ENCODE assay signal across 23 mouse cellular contexts in genomic region chr10:61741873-61742272, GRCm38 (mm10). TPM values are rescaled to one million over a fixed set of nuclear protein-coding genes. Genes with fewer than 3 reads are reported as not detected.
DNase-seq lines count a peak whose midpoint lies in the region; TF ChIP-seq lines count a peak whose summit lies in the region.
"Had no signal": no experiment of that assay in that cellular context is flagged by ENCODE, and none has a peak within 500 bp of the region (broad histone marks: within the 10 kb centered on the region; RNA-seq: fewer than 3 reads in every experiment).

No protein-coding gene starts in this region.

- DNase-seq in heart, adult 2 months = no peak
- no peak for DNase-seq in heart, adult 8-10 months (ENCODE audit: low spot score)
- no peak for DNase-seq in lung, adult 2 months
- DNase-seq in lung, postnatal 25 days (ENCODE audit: low spot score) = no peak
- no peak for DNase-seq in CH12.LX (ENCODE audit: extremely low read depth)
- no peak for DNase-seq in brain, embryonic 14.5 days (ENCODE audit: low read depth)
- DNase-seq in urinary bladder, postnatal 10 days (ENCODE audit: low spot score) = no peak
- no peak for DNase-seq in thymus, postnatal 4 days
- DNase-seq: B cell, adult 2 months; cerebellum, adult 2 months; gastrocnemius, postnatal 14 days; kidney, adult 2 months; kidney, postnatal 25 days; liver, embryonic 13.5 days; spleen, adult 18-20 months; thymus, postnatal 36 days had no signal

- dilution Hi-C loops in CH12.LX (cut with MboI; ENCODE audit: extremely low pct_ligation_motif_present, extremely low pct_unique_long_range_greater_than_20kb, low sequenced_read_pairs) = no loop called here

- TF ChIP-seq EP300 in heart, adult 2 months (IDR thresholded peaks at IDR 0.05; ENCODE audit: insufficient read depth, low read depth, low read length) = no peak
- no peak for TF ChIP-seq EP300 in CH12.LX (IDR thresholded peaks at IDR 0.05; ENCODE audit: low read length)

- H3K27me3 ChIP-seq in heart, adult 2 months (ENCODE audit: control insufficient read depth, insufficient read depth, low read length) = no peaks in the 10 kb centered on the region
- no peaks in the 10 kb centered on the region for H3K27me3 ChIP-seq in CH12.LX (replicated peaks)
- H3K27me3 ChIP-seq: forebrain, embryonic 12.5 days; liver, embryonic 13.5 days; midbrain, embryonic 12.5 days; neural tube, embryonic 13.5 days had no signal

- no peaks in the 10 kb centered on the region for H3K79me2 ChIP-seq in heart, adult 2 months (replicated peaks; ENCODE audit: control insufficient read depth, insufficient read depth, low read length)
- H3K79me2 ChIP-seq in CH12.LX (replicated peaks; ENCODE audit: control insufficient read depth, extremely low read depth, insufficient read depth, poor library complexity, severe bottlenecking) = no peaks in the 10 kb centered on the region

- no peak for TF ChIP-seq RAD21 in CH12.LX (IDR thresholded peaks at IDR 0.05; ENCODE audit: low read depth, low read length)

- H3K4me2 ChIP-seq in CH12.LX (ENCODE audit: insufficient read depth, low read depth, poor library complexity, severe bottlenecking) = no peak overlapping the region
- H3K4me2 ChIP-seq: forebrain, embryonic 12.5 days; liver, embryonic 13.5 days; midbrain, embryonic 12.5 days; neural tube, embryonic 13.5 days had no signal

- H3K36me3 ChIP-seq in heart, adult 2 months (ENCODE audit: control insufficient read depth, insufficient read depth, low read length) = no peaks in the 10 kb centered on the region
- H3K36me3 ChIP-seq in CH12.LX (replicated peaks in 1 of 2; ENCODE audit: control insufficient read depth in 1 of 2, insufficient read depth in 1 of 2, low read length in 1 of 2) = peaks cover 0 to 18% of the 10 kb centered on the region in 2 experiments

- peak; percentile 31 for TF ChIP-seq CTCF in heart, adult 2 months (IDR thresholded peaks at IDR 0.05)
- 0 out of 2 replicates have a peak, but pooled peaks have one; percentile 14 for TF ChIP-seq CTCF in lung, adult 2 months (IDR thresholded peaks at IDR 0.05; ENCODE audit: insufficient read depth, low read length)
- TF ChIP-seq CTCF in CH12.LX (conservative IDR thresholded peaks at IDR 0.05 in 1 of 2, IDR thresholded peaks at IDR 0.05 in 1 of 2; ENCODE audit: low read depth in 2 of 2, low read length in 2 of 2) = peak in 1 of 2 experiments; percentile 24; a peak in 2 of 4 replicates
- peak; percentile 29; the same call in 1 of the 2 replicates for TF ChIP-seq CTCF in brain, embryonic 14.5 days (IDR thresholded peaks at IDR 0.05; ENCODE audit: borderline replicate concordance, extremely low read depth, insufficient read depth, insufficient read length)

- no peak overlapping the region for H3K27ac ChIP-seq in heart, adult 2 months
- H3K27ac ChIP-seq in CH12.LX (ENCODE audit: insufficient read depth, low read depth) = no peak overlapping the region
- H3K27ac ChIP-seq: embryonic facial prominence, embryonic 10.5 days; forebrain, embryonic 12.5 days; left cerebral cortex, adult 2 months; limb, embryonic 10.5 days; liver, embryonic 13.5 days; macrophage; midbrain, embryonic 12.5 days; neural tube, embryonic 13.5 days had no signal

- in situ Hi-C loops in CH12.LX (cut with MboI; ENCODE audit: low pct_ligation_motif_present, low pct_unique_long_range_greater_than_20kb, low sequenced_read_pairs) = no loop called here

- no peaks in the 10 kb centered on the region for H3K4me1 ChIP-seq in heart, adult 2 months (ENCODE audit: control insufficient read depth, insufficient read depth, low read length)
- H3K4me1 ChIP-seq in lung, adult 2 months (ENCODE audit: control insufficient read depth, insufficient read depth, low read length) = no peaks in the 10 kb centered on the region
- no peaks in the 10 kb centered on the region; a peak in 1 of 4 replicates for H3K4me1 ChIP-seq in CH12.LX (ENCODE audit: control insufficient read depth in 1 of 2, insufficient read depth in 2 of 2)
- H3K4me1 ChIP-seq: embryonic facial prominence, embryonic 10.5 days; forebrain, embryonic 12.5 days; limb, embryonic 10.5 days; liver, embryonic 13.5 days; midbrain, embryonic 12.5 days; neural tube, embryonic 13.5 days had no signal

- no peak for TF ChIP-seq POLR2A in heart, adult 2 months (IDR thresholded peaks at IDR 0.05; ENCODE audit: insufficient read depth, low read depth, low read length)
- no peak for TF ChIP-seq POLR2A in lung, adult 2 months (IDR thresholded peaks at IDR 0.05; ENCODE audit: borderline replicate concordance, extremely low read depth, low read depth, low read length)
- TF ChIP-seq POLR2A in CH12.LX (IDR thresholded peaks at IDR 0.05; ENCODE audit: low read depth, low read length) = no peak
- TF ChIP-seq POLR2A in brain, embryonic 14.5 days (IDR thresholded peaks at IDR 0.05; ENCODE audit: borderline replicate concordance, extremely low read depth, insufficient read depth, insufficient read length, poor library complexity, severe bottlenecking) = no peak

- peaks cover 9% of the 10 kb centered on the region for H3K9me3 ChIP-seq in CH12.LX (replicated peaks; ENCODE audit: low read length)
- H3K9me3 ChIP-seq: forebrain, embryonic 12.5 days; limb, embryonic 10.5 days; liver, embryonic 13.5 days; midbrain, embryonic 12.5 days had no signal

- H3K9ac ChIP-seq in heart, adult 2 months (ENCODE audit: low read depth, low read length) = no peak overlapping the region
- H3K9ac ChIP-seq in CH12.LX (ENCODE audit: insufficient read depth, low read depth) = no peak overlapping the region
- H3K9ac ChIP-seq: forebrain, embryonic 12.5 days; liver, embryonic 13.5 days; midbrain, embryonic 12.5 days; neural tube, embryonic 13.5 days had no signal

- no peak overlapping the region for H3K4me3 ChIP-seq in heart, adult 2 months
- no peak overlapping the region for H3K4me3 ChIP-seq in lung, adult 2 months (replicated peaks; ENCODE audit: extremely low read depth, low read depth, low read length)
- no peak overlapping the region for H3K4me3 ChIP-seq in CH12.LX (replicated peaks in 1 of 3; ENCODE audit: low read depth in 2 of 3, low read length in 2 of 3, poor library complexity in 1 of 3)
- H3K4me3 ChIP-seq: embryonic facial prominence, embryonic 10.5 days; forebrain, embryonic 12.5 days; left cerebral cortex, adult 2 months; limb, embryonic 10.5 days; liver, embryonic 13.5 days; midbrain, embryonic 12.5 days; neural tube, embryonic 13.5 days had no signal

- WGBS in heart, adult 2 months = 90% methylated on average over 4 of the region's 4 CpGs
- 91% methylated on average over 4 of the region's 4 CpGs for WGBS in lung, adult 2 months

- intact Hi-C loops in heart, adult 2 months (cut with DNase I) = no loop called here

TF ChIP-seq in CH12.LX, 34 proteins besides CTCF, POLR2A, EP300 and RAD21:
- TF ChIP-seq SMC3 (IDR thresholded peaks at IDR 0.05; ENCODE audit: low read depth, low read length) (0 out of 2 replicates have a peak, but pooled peaks have one; percentile 19), NELFE (IDR thresholded peaks at IDR 0.05; ENCODE audit: low read depth, low read length) (no peak)

RNA-seq across cellular contexts. Expression of gene Aifm2, which starts 26.8 kb away (rescaled TPM):
- 10 to 100 TPM; 24.6 to 28.9 TPM for total RNA-seq in heart, adult 2 months (2021)
- 32.9 and 39.5 TPM in 2 replicates for polyA plus RNA-seq in heart, adult 2 months (2012; rRNA removed)
- total RNA-seq in heart, adult 8-10 months (2022) = 10 to 100 TPM; 21.1 to 29.9 (median 25.6) TPM
- 19.3 and 22.1 TPM in 2 replicates for polyA plus RNA-seq in lung, adult 2 months (2012; rRNA removed)
- total RNA-seq in CH12.LX (2012; rRNA removed) (15.4 and 17.9 TPM in 2 replicates), CH12.LX (2014; rRNA removed) (10.1 and 11.2 TPM in 2 replicates)
- polyA plus RNA-seq in CH12.LX (2012; ENCODE audit: insufficient read length, low read depth) = 12.4 and 16.7 TPM in 2 replicates
- 5.4 and 7.9 TPM in 2 replicates for polyA plus RNA-seq in brain, embryonic 14.5 days (2012; rRNA removed)

RNA-seq across cellular contexts. Expression of gene H2afy2, which starts 42.1 kb away (rescaled TPM):
- total RNA-seq in heart, adult 2 months (2021) = 1 to 10 TPM; 3.4 to 4.7 TPM
- polyA plus RNA-seq in heart, adult 2 months (2012; rRNA removed) = 4.2 and 4.6 TPM in 2 replicates
- 1 to 10 TPM; 3.7 to 5.2 (median 4.6) TPM for total RNA-seq in heart, adult 8-10 months (2022)
- polyA plus RNA-seq in lung, adult 2 months (2012; rRNA removed) = 5.4 and 6.5 TPM in 2 replicates
- total RNA-seq in CH12.LX (2012; rRNA removed) (0.08 TPM in 1 of 2 replicates, not detected in the other), CH12.LX (2014; rRNA removed) (not detected in 2 replicates)
- 0.14 and 0.20 TPM in 2 replicates for polyA plus RNA-seq in CH12.LX (2012; ENCODE audit: insufficient read length, low read depth)
- polyA plus RNA-seq in brain, embryonic 14.5 days (2012; rRNA removed) = 140 and 186 TPM in 2 replicates

RNA-seq across cellular contexts. Expression of gene Tysnd1, which starts 46.6 kb away (rescaled TPM):
- 10 to 100 TPM; 20.2 to 22.3 TPM for total RNA-seq in heart, adult 2 months (2021)
- 24.8 and 27.2 TPM in 2 replicates for polyA plus RNA-seq in heart, adult 2 months (2012; rRNA removed)
- 10 to 100 TPM; 21.8 to 24.1 (median 23.6) TPM for total RNA-seq in heart, adult 8-10 months (2022)
- 50.2 and 69.7 TPM in 2 replicates for polyA plus RNA-seq in lung, adult 2 months (2012; rRNA removed)
- total RNA-seq in CH12.LX (2012; rRNA removed) (38.9 and 39.4 TPM in 2 replicates), CH12.LX (2014; rRNA removed) (20.5 and 23.2 TPM in 2 replicates)
- polyA plus RNA-seq in CH12.LX (2012; ENCODE audit: insufficient read length, low read depth) = 42.2 and 45.1 TPM in 2 replicates
- polyA plus RNA-seq in brain, embryonic 14.5 days (2012; rRNA removed) = 42.7 and 49.4 TPM in 2 replicates

Comparison
In these comparisons a context has a peak if more than half of its experiments do, and no peak if none do; other contexts are left out.
1. RNA of gene H2afy2, which starts 42.1 kb away (polyA plus RNA-seq): 140 to 186 TPM in brain, embryonic 14.5 days; 5.4 to 6.5 TPM in lung, adult 2 months, 4.2 to 4.6 TPM in heart, adult 2 months and 0.14 to 0.20 TPM in CH12.LX; every median in the first group is over 10 times any median in the second.